ENCODE assay signal across 12 mouse cellular contexts in the genomic region with DNA sequence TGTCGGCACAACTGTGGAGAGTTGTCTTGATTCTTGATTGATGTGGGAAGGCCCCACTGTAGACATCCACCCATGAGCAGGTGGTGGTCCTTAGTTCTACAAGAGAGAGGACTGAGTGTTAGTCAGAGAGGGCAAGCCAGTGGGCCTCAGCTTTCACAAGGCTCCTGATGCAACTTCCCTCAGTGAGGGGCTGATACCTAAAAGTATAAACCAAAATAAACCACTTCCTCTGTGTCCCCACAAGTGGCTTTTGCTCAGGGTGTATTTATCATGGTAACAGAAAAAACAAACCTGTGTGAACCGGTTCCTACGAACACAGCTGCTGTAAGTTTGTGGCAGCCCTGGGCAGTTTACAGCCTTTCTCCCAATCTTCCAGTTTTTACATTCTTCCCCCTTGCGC. TPM values are rescaled to one million over a fixed set of nuclear protein-coding genes. Genes with fewer than 3 reads are reported as not detected.
DNase-seq lines count a peak whose midpoint lies in the region; ATAC-seq and TF ChIP-seq lines count a peak whose summit lies in the region.
"Had no signal": no experiment of that assay in that cellular context is flagged by ENCODE, and none has a peak within 500 bp of the region (broad histone marks: within the 10 kb centered on the region; RNA-seq: fewer than 3 reads in every experiment).

No protein-coding gene starts in this region.

- peak overlapping the region; percentile 83; the same call in 1 of the 2 replicates for H3K27ac ChIP-seq in liver, embryonic 12.5 days
- no peak overlapping the region for H3K27ac ChIP-seq in liver, embryonic 11.5 days (ENCODE audit: low read depth, low read length)
- peak overlapping the region; percentile 94 for H3K27ac ChIP-seq in bone marrow, adult 2 months (ENCODE audit: control insufficient read depth, insufficient read depth, low read depth, low read length, poor library complexity)
- H3K27ac ChIP-seq in thymus, adult 2 months (ENCODE audit: control insufficient read depth, insufficient read depth, low read length) = peak overlapping the region; percentile 88

- 0 out of 2 replicates have a peak, but pooled peaks cover 3% of the 10 kb centered on the region for H3K9me3 ChIP-seq in liver, embryonic 12.5 days (replicated peaks)
- no peaks in the 10 kb centered on the region for H3K9me3 ChIP-seq in liver, embryonic 11.5 days (ENCODE audit: control insufficient read depth, low read length)

- TF ChIP-seq POLR2A in bone marrow, adult 2 months (IDR thresholded peaks at IDR 0.05; ENCODE audit: borderline replicate concordance, control insufficient read depth, low read depth, low read length) = no peak
- no peak for TF ChIP-seq POLR2A in thymus, adult 2 months (IDR thresholded peaks at IDR 0.05; ENCODE audit: control insufficient read depth, extremely low read depth, insufficient read depth, low read length, poor library complexity)

- peak overlapping the region; percentile 48; the same call in 1 of the 2 replicates for H3K4me2 ChIP-seq in liver, embryonic 12.5 days
- H3K4me2 ChIP-seq in liver, embryonic 11.5 days = no peak overlapping the region

- no peaks in the 10 kb centered on the region for H3K27me3 ChIP-seq in liver, embryonic 12.5 days (replicated peaks)
- no peaks in the 10 kb centered on the region for H3K27me3 ChIP-seq in liver, embryonic 11.5 days (replicated peaks; ENCODE audit: control insufficient read depth, insufficient read depth, low read length)
- H3K27me3 ChIP-seq in thymus, adult 2 months (ENCODE audit: control insufficient read depth, insufficient read depth, low read length) = no peaks in the 10 kb centered on the region

- no peak for DNase-seq in liver, embryonic 11.5 days (ENCODE audit: low spot score)
- peak; percentile 31 to 43 for DNase-seq in lung, postnatal 4 days
- DNase-seq in thymus, adult 2 months = peak; percentile 50
- no peak for DNase-seq in kidney, postnatal 10 days
- no peak for DNase-seq in gastrocnemius, adult 8-10 months (ENCODE audit: low spot score in 2 of 2)
- DNase-seq: gastrocnemius, postnatal 14 days; heart, postnatal 14 days; kidney, adult 8-10 months; right cerebral cortex, postnatal 25 days had no signal

- 58% methylated on average over 4 of the region's 4 CpGs for WGBS in liver, embryonic 12.5 days (ENCODE audit: insufficient replicate concordance)
- 64% methylated on average over 4 of the region's 4 CpGs for WGBS in liver, embryonic 11.5 days
- 10% methylated on average over 4 of the region's 4 CpGs for WGBS in bone marrow, adult 2 months
- 4% methylated on average over 4 of the region's 4 CpGs for WGBS in thymus, adult 2 months

- no peak for ATAC-seq in liver, embryonic 12.5 days
- ATAC-seq in liver, embryonic 11.5 days (replicated peaks; ENCODE audit: low FRiP score) = no peak
- no peak for ATAC-seq in frontal cortex, adult (ENCODE audit: low TSS enrichment)

- peak overlapping the region; percentile 52; the same call in 1 of the 2 replicates for H3K9ac ChIP-seq in liver, embryonic 12.5 days
- no peak overlapping the region for H3K9ac ChIP-seq in liver, embryonic 11.5 days (ENCODE audit: low read depth, low read length)

- no peak for TF ChIP-seq CTCF in bone marrow, adult 2 months (IDR thresholded peaks at IDR 0.05; ENCODE audit: control insufficient read depth, insufficient read depth, low read length)
- no peak for TF ChIP-seq CTCF in thymus, adult 2 months (IDR thresholded peaks at IDR 0.05; ENCODE audit: borderline replicate concordance, control insufficient read depth, extremely low read depth, insufficient read depth, low read length, poor library complexity)

- H3K4me1 ChIP-seq in liver, embryonic 12.5 days = peaks cover 48% of the 10 kb centered on the region
- H3K4me1 ChIP-seq in liver, embryonic 11.5 days (replicated peaks; ENCODE audit: control insufficient read depth, insufficient read depth, low read length) = peaks cover 23% of the 10 kb centered on the region
- H3K4me1 ChIP-seq in bone marrow, adult 2 months (ENCODE audit: control insufficient read depth, insufficient read depth, low read length) = peaks cover 7% of the 10 kb centered on the region; the same call in 1 of the 2 replicates
- H3K4me1 ChIP-seq in thymus, adult 2 months (replicated peaks; ENCODE audit: control insufficient read depth, insufficient read depth, low read length) = peaks cover 38% of the 10 kb centered on the region

- no peak overlapping the region for H3K4me3 ChIP-seq in liver, embryonic 12.5 days
- no peak overlapping the region for H3K4me3 ChIP-seq in liver, embryonic 11.5 days (ENCODE audit: low read depth, low read length)
- no peak overlapping the region for H3K4me3 ChIP-seq in bone marrow, adult 2 months (replicated peaks; ENCODE audit: control insufficient read depth, low read depth, low read length)
- no peak overlapping the region for H3K4me3 ChIP-seq in thymus, adult 2 months (ENCODE audit: control insufficient read depth, insufficient read depth, low read length)

- H3K36me3 ChIP-seq in liver, embryonic 12.5 days = no peaks in the 10 kb centered on the region
- no peaks in the 10 kb centered on the region for H3K36me3 ChIP-seq in liver, embryonic 11.5 days (ENCODE audit: control insufficient read depth, insufficient read depth, low read length)
- H3K36me3 ChIP-seq in thymus, adult 2 months (ENCODE audit: control insufficient read depth, insufficient read depth, low read length) = no peaks in the 10 kb centered on the region

RNA-seq across cellular contexts. Expression of a gene that starts 15.6 kb away (rescaled TPM):
- 49.5 and 51.4 TPM in 2 replicates for polyA plus RNA-seq in liver, embryonic 12.5 days (2016; fragmentation: Nextera tagmentation; extraction: Ambion mirVana)
- polyA plus RNA-seq in liver, embryonic 11.5 days (2014; fragmentation: Nextera tagmentation; extraction: Ambion mirVana) = 51.2 and 54.7 TPM in 2 replicates
- polyA plus RNA-seq in bone marrow, adult 2 months (2011; ENCODE audit: insufficient read depth, insufficient read length, low replicate concordance, missing spikeins) = 34.7 and 69.0 TPM in 2 replicates
- 97.0 and 106 TPM in 2 replicates for polyA plus RNA-seq in thymus, adult 2 months (2012; rRNA removed)
- 10 to 100 TPM in 2 of 4 experiments, 1 to 10 TPM in 2; 7.4 to 13.9 (median 10.8) TPM for total RNA-seq in gastrocnemius, adult 8-10 months (2022)

RNA-seq across cellular contexts. Expression of a gene that starts 28.5 kb away (rescaled TPM):
- 12.6 TPM in 2 replicates for polyA plus RNA-seq in liver, embryonic 12.5 days (2016; fragmentation: Nextera tagmentation; extraction: Ambion mirVana)
- 21.6 and 26.3 TPM in 2 replicates for polyA plus RNA-seq in liver, embryonic 11.5 days (2014; fragmentation: Nextera tagmentation; extraction: Ambion mirVana)
- polyA plus RNA-seq in bone marrow, adult 2 months (2011; ENCODE audit: insufficient read depth, insufficient read length, low replicate concordance, missing spikeins) = 26.4 and 54.8 TPM in 2 replicates
- 196 and 239 TPM in 2 replicates for polyA plus RNA-seq in thymus, adult 2 months (2012; rRNA removed)
- total RNA-seq in gastrocnemius, adult 8-10 months (2022) = under 1 TPM; 0.29 to 0.70 (median 0.38) TPM

RNA-seq across cellular contexts. Expression of a gene that starts 43.9 kb away (rescaled TPM):
- 3.0 and 3.6 TPM in 2 replicates for polyA plus RNA-seq in liver, embryonic 12.5 days (2016; fragmentation: Nextera tagmentation; extraction: Ambion mirVana)
- polyA plus RNA-seq in liver, embryonic 11.5 days (2014; fragmentation: Nextera tagmentation; extraction: Ambion mirVana) = 3.6 and 5.2 TPM in 2 replicates
- polyA plus RNA-seq in bone marrow, adult 2 months (2011; ENCODE audit: insufficient read depth, insufficient read length, low replicate concordance, missing spikeins) = not detected in 2 replicates
- polyA plus RNA-seq in thymus, adult 2 months (2012; rRNA removed) = 3.6 and 6.4 TPM in 2 replicates
- 1 to 10 TPM; 1.8 to 4.1 (median 2.7) TPM for total RNA-seq in gastrocnemius, adult 8-10 months (2022)

RNA-seq across cellular contexts. Expression of a gene that starts 53.4 kb away (rescaled TPM):
- polyA plus RNA-seq in liver, embryonic 12.5 days (2016; fragmentation: Nextera tagmentation; extraction: Ambion mirVana) = 14.3 and 17.4 TPM in 2 replicates
- 28.3 and 30.2 TPM in 2 replicates for polyA plus RNA-seq in liver, embryonic 11.5 days (2014; fragmentation: Nextera tagmentation; extraction: Ambion mirVana)
- 9.9 and 25.0 TPM in 2 replicates for polyA plus RNA-seq in bone marrow, adult 2 months (2011; ENCODE audit: insufficient read depth, insufficient read length, low replicate concordance, missing spikeins)
- 4.2 and 5.6 TPM in 2 replicates for polyA plus RNA-seq in thymus, adult 2 months (2012; rRNA removed)
- total RNA-seq in gastrocnemius, adult 8-10 months (2022) = 10 to 100 TPM in 1 of 4 experiments, 1 to 10 TPM in 3; 7.1 to 12.1 (median 9.0) TPM

RNA-seq across cellular contexts. Expression of a gene that starts 59.0 kb away (rescaled TPM):
- 33.2 and 36.9 TPM in 2 replicates for polyA plus RNA-seq in liver, embryonic 12.5 days (2016; fragmentation: Nextera tagmentation; extraction: Ambion mirVana)
- 64.0 and 70.8 TPM in 2 replicates for polyA plus RNA-seq in liver, embryonic 11.5 days (2014; fragmentation: Nextera tagmentation; extraction: Ambion mirVana)
- polyA plus RNA-seq in bone marrow, adult 2 months (2011; ENCODE audit: insufficient read depth, insufficient read length, low replicate concordance, missing spikeins) = 58.4 and 78.7 TPM in 2 replicates
- polyA plus RNA-seq in thymus, adult 2 months (2012; rRNA removed) = 222 and 263 TPM in 2 replicates
- total RNA-seq in gastrocnemius, adult 8-10 months (2022) = 10 to 100 TPM; 22.1 to 27.1 (median 23.2) TPM

Comparison
In these comparisons a context has a peak if more than half of its experiments do, and no peak if none do; other contexts are left out.
1. DNase-seq: peak in lung, postnatal 4 days (2 of 2) and thymus, adult 2 months (single experiment); none in liver, embryonic 11.5 days (single experiment), kidney, postnatal 10 days (single experiment) and gastrocnemius, adult 8-10 months (0 of 2).